Mouse (Mus musculus) lung, postnatal 10 days (tissue): ENCODE data around the gene Mrps6.
"Not testable (repeated sequence)": the region's sequence is repeated elsewhere in the genome, so short reads cannot be mapped to it uniquely, and the experiment has no call there.

Experiments used
- DNase-seq: peaks from one replicate; pipeline ENCODE4 v3.0.0; 2021

Mrps6 gene

DNA sequence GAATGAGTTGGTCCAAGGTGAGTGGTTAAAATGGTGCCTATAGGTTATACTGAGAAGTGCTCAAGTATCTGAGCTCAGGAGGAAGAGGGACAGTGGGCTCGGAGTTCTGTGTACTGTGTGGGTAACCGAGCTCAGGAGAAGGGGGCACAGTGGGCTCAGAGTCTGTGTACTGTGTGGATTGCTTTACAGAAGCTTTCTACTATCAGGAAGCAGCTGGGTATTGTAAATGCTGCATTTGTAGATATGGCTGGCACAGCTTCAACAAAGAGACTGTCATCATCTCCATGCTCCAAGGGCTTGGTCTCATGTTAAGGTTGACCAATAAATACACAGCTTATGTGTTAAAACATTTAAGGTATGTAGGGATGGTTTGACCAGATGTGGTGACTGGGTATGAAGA is 6.7 kb downstream of the Mrps6 start:
- DNase-seq = no peak

GRCm38 (mm10) chr16:92070338-92070737 is 12.3 kb downstream of the Mrps6 start:
- DNase-seq = no peak

DNA sequence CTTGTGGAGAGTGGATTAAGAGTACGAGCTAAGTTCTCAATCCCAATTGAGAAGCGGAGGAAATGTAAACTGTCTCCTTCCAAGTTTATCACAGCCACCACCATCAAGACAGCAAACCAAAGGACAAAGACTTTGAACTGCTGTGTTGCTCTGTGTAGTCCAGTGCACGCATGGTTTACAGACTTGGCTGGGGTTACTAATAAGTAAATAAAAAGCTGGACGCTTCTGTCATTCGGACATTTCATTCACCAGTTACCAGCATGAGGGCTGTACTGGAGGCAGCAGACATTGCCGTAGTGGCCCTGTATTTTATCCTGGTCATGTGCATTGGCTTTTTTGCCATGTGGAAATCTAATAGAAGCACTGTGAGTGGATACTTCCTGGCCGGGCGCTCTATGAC is 18.7 kb downstream of the Mrps6 start:
- DNase-seq = no peak

- DNase-seq = no peak
Observed at GRCm38 (mm10) chr16:92083771-92084453, 25.8 kb downstream of the Mrps6 start.

GRCm38 (mm10) chr16:92089225-92089624 is 31.2 kb downstream of the Mrps6 start:
- DNase-seq = no peak

- no peak for DNase-seq
Observed at GRCm38 (mm10) chr16:92091876-92092275, 33.8 kb downstream of the Mrps6 start.

DNA sequence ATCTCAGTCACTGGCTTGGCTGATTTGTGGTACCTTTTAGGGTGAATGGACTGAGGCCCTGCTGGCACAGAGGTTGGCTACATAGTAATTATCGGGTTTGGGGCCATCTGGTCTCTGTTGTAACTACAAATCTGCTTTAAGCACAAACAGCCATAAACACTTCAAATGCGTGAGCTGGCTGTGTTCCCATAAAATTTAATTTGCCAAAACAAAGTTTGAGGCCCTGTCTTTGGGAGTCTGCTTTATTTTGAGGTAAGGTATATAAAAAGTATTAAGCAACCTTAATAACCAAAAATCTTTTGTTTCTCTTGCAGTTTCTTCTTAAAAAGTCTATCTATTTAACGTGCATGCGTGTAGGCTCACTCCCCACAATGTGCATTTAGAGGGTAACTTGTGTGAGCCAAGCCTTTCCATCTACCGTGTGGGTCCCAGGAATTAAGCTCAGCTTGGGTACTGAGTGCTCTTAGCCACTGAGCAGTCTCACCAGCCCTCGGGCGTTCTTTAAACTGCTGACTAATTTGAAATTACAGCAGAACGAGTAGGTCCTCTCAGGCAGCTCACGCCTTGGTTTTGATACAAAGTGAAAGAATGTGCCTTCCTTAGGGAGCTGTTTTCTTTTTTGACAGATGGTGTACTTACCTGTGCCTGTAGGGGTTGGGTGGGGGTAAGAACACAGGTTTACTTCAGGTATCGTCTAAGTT is 40.4 kb downstream of the Mrps6 start:
- no peak for DNase-seq

GRCm38 (mm10) chr16:92099598-92099997 is 41.5 kb downstream of the Mrps6 start:
- no peak for DNase-seq

GRCm38 (mm10) chr16:92100111-92100510 is 42.0 kb downstream of the Mrps6 start:
- no peak for DNase-seq

DNA sequence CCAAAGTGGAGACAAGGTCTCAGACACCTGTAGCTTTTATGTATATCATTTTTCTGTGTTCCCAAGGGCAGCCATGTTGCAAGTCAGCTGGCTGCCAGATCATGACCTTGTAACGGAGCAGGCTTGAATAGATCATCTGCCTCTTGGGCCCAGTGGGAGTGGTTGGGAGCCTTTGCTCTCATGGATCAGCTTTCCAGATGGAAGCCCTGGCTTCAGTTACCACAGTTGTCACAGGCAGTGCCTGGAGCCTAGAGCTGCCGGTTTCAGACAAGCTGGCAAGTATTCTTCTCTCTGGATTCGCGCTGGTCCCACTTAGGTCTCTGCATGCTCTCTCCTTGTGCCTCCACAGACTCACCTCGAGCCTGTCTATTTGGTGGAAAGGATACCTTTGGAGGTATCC is 44.0 kb downstream of the Mrps6 start:
- no peak for DNase-seq

GRCm38 (mm10) chr16:92102931-92103330 is 44.9 kb downstream of the Mrps6 start:
- DNase-seq = not testable (repeated sequence)

DNA sequence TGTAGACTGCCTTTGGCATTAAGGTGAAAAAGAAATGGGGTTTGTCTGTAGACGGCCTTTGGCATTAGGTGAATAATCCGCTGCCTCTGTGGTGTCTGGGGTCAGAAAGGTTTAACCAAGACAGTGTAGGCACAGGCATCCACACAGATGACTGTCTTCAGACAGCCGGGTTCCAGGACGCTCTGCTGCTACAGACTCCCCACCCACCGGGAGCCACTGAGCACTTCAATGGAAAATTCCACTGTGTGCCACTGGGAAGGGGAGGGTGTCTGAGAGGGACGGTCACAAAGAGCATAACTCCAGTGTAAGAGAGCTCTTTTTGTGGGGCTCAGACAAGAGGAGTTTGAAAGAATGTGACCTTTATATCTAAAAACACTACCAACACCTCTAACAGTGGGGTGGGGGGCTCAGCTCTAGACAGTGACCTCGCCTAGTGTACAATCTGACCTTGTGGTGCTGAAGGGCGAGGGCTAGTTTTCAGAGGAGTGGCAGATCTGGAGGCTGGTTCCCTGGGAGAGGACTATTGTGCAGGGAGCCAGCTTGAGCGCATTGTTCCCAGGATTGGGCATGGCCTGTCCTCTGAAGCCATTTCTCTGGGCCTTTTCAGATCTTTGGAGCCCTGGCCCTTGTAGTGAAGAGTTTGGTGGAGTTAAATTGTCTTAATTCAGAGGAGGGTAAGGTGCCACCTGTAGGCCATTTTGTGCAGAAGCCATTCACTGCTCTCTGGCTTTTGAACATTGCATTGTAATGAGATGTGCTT is 45.7 kb downstream of the Mrps6 start:
- DNase-seq = peak; percentile 32

DNA sequence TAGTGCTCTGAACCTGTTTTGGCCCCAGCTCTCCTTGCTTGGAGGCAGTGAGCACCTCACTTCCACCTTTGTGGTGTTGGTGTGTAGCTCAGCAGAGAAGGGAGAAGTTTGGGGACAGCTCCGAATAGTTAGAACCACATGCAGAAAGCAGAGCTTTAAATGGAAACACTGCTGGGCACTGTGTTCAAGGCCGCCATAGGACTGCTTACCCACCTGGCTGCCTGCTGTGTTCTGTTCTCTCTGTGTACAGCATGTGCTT is 46.2 kb downstream of the Mrps6 start:
- DNase-seq = no peak

DNA sequence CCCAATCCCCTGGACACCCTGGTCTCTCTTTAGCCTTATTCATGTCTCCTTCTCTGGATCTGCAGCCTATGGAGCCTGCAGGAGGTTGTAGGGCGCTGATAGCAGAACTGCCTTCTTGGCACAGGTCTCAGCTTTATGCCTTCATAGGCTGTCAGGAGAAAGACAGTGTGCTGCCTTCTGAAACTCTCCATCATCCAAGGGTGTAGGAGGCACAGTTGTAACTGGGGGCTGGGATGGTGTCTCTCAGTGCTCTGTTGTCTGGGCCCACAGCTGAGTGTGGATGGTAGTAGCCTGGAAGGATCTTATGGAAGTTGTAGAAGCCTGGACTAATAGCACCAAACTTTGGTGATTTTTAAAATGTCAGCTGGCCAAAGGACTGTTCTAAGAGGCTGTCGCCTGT is 46.9 kb downstream of the Mrps6 start:
- no peak for DNase-seq

GRCm38 (mm10) chr16:92105631-92106030 is 47.6 kb downstream of the Mrps6 start:
- no peak for DNase-seq

- DNase-seq = no peak
Observed at GRCm38 (mm10) chr16:92107346-92107745, 49.3 kb downstream of the Mrps6 start.

DNA sequence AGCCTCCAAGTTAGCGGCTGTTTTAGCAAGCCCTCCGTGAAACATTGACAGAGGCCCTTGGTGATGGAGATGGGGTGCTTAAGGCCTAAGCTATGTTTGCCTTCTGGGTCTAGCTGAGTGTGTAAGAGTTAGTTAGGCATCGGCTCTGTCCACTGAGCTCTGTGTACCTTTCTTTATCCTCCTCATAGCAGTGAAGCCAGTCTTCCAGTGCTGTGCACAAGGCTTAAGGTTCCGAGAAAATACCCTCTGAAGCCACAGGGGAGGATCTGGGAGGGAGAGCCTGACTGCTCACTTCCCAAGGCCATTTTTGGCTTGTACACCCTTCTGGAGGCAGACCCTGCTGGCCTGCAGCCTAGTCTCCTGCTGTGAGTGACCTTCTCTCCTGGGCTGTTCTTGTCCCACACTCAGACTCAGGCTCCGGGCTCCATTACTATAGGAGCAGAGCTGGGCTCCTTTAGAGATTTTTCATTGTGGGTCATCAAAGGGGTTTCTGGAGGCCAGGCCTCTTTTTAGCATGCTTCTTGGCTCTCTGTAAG is 56.7 kb downstream of the Mrps6 start:
- peak; percentile 42 for DNase-seq

GRCm38 (mm10) chr16:92115611-92116421 is 57.7 kb downstream of the Mrps6 start:
- DNase-seq = peak; percentile 43

GRCm38 (mm10) chr16:92117337-92118209 is 59.5 kb downstream of the Mrps6 start:
- DNase-seq = no peak

DNA sequence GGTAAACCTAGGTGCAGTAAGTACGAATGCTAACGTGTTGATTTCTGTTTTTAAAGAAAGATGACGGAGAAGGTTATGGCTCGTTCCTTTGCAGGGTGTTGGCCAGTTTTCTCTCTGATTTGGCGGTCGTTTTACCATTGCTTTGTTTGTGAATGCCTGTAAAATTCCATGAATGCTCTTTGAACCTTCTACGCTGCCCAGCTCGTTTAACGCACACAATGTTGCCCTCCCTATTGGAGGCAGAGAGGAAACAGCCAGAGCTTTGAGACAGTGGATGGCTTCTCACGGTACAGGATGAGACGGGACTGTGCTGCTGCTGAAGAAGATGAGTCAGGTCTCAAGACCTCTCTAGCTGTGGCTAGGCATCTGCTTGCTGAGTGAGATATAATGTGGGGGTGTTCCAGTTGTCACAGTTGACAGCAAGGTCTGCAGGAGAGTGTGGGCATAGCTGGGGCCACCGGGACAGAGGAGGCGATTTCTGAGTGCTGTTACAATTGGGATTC is 61.0 kb downstream of the Mrps6 start:
- DNase-seq = no peak

- no peak for DNase-seq
Observed at GRCm38 (mm10) chr16:92120899-92121531, 62.9 kb downstream of the Mrps6 start.
